Mouse (Mus musculus) left cerebral cortex, adult 8-10 months (tissue): ENCODE measurements around the gene Gba. TPM values are rescaled to one million over a fixed set of nuclear protein-coding genes. Genes with fewer than 3 reads are reported as not detected.
A peak's percentile ranks its signal among the peaks of the same experiment; 100 is the strongest.

Source experiments
- DNase-seq, 2 experiments: peaks; one replicate each; pipeline ENCODE4 v3.0.0; 2022; ENCODE audit warnings: low spot score in 2 of 2
- total RNA-seq, 4 experiments: library from RNA; stranded (reverse); gene quantifications; 2 replicates each; pipeline ENCODE4 v1.2.4; 2022

Gene Gba
- total RNA-seq, 4 experiments from 2014 or later: 52.5 to 62.4 (median 56.1) TPM

GRCm38 (mm10) chr3:89182531-89183057, 20.1 kb upstream of the Gba start:
- DNase-seq: no peak

- DNase-seq: peak; percentile 87 to 91
Measured at GRCm38 (mm10) chr3:89183058-89183958, 19.4 kb upstream of the Gba start, which contains the start of gene Fam189b. TSS of gene Fam189b (plus strand) at chr3:89183143.

- no peak for DNase-seq
Measured at GRCm38 (mm10) chr3:89183959-89184315, 18.8 kb upstream of the Gba start.

- DNase-seq: no peak
Measured at GRCm38 (mm10) chr3:89187197-89187596, 15.5 kb upstream of the Gba start.

GRCm38 (mm10) chr3:89187690-89188477, 14.8 kb upstream of the Gba start:
- no peak for DNase-seq

- DNase-seq: no peak
Measured at GRCm38 (mm10) chr3:89188478-89188875, 14.3 kb upstream of the Gba start.

- no peak for DNase-seq
Measured at GRCm38 (mm10) chr3:89190436-89190835, 12.3 kb upstream of the Gba start.

- DNase-seq: no peak
Measured at GRCm38 (mm10) chr3:89193351-89193750, 9.4 kb upstream of the Gba start.

- DNase-seq: no peak
Measured at GRCm38 (mm10) chr3:89193853-89194252, 8.9 kb upstream of the Gba start.

GRCm38 (mm10) chr3:89195979-89196877, 6.5 kb upstream of the Gba start:
- peak in 1 of 2 experiments; percentile 86 for DNase-seq

- no peak for DNase-seq
Measured at GRCm38 (mm10) chr3:89199839-89200238, 2.9 kb upstream of the Gba start.

GRCm38 (mm10) chr3:89203142-89203514, 400 bp downstream of the Gba start:
- no peak for DNase-seq

GRCm38 (mm10) chr3:89206079-89206478, 3.4 kb downstream of the Gba start:
- DNase-seq: no peak

- no peak for DNase-seq
Measured at GRCm38 (mm10) chr3:89206695-89207094, 4.0 kb downstream of the Gba start.

- no peak for DNase-seq
Measured at GRCm38 (mm10) chr3:89208075-89208657, 5.4 kb downstream of the Gba start.

GRCm38 (mm10) chr3:89208736-89209135, 6.0 kb downstream of the Gba start:
- no peak for DNase-seq

- no peak for DNase-seq
Measured at GRCm38 (mm10) chr3:89209731-89210130, 7.0 kb downstream of the Gba start.

GRCm38 (mm10) chr3:89210162-89210561, 7.4 kb downstream of the Gba start:
- no peak for DNase-seq

GRCm38 (mm10) chr3:89210731-89211130, 8.0 kb downstream of the Gba start:
- DNase-seq: no peak

GRCm38 (mm10) chr3:89213803-89214530, 11.2 kb downstream of the Gba start:
- DNase-seq: peak; percentile 78 to 89
